In the genomic region with DNA sequence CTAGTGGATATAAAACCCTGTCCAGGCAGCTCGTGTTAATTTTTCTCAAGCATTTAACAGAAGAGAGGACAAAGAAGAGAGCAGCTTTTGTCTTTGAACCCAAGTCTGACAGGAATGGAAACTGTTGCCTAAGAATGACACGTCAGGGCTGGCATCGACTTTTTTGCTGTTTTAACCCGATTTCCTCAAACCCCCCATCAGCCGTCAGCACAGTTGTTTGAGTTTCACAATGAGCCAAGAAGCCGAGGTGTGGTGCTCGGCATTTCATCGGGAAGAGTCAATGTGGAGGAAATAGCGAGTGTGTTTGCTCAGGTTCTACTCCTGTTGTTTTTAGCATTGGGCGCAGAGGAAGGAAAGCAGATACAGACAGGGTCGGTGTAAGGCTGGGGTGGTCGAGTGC, we compare ENCODE assay signal across 11 mouse cellular contexts.
DNase-seq lines count a peak whose midpoint lies in the region; ATAC-seq and TF ChIP-seq lines count a peak whose summit lies in the region.
"Had no signal": no experiment of that assay in that cellular context is flagged by ENCODE, and none has a peak within 500 bp of the region (broad histone marks: within the 10 kb centered on the region; RNA-seq: fewer than 3 reads in every experiment).

No protein-coding gene starts in this region.

- H3K4me3 ChIP-seq in heart, embryonic 11.5 days (ENCODE audit: low read depth, low read length) = no peak overlapping the region
- H3K4me3 ChIP-seq in heart, embryonic 15.5 days = no peak overlapping the region
- H3K4me3 ChIP-seq in hindbrain, postnatal 0 days (ENCODE audit: low read length) = no peak overlapping the region
- no peak overlapping the region for H3K4me3 ChIP-seq in midbrain, embryonic 15.5 days
- H3K4me3 ChIP-seq: forebrain, embryonic 13.5 days; limb, embryonic 15.5 days had no signal

- peaks cover 31% of the 10 kb centered on the region for H3K4me1 ChIP-seq in heart, embryonic 11.5 days (ENCODE audit: control insufficient read depth, insufficient read depth, low read length)
- peaks cover 26% of the 10 kb centered on the region for H3K4me1 ChIP-seq in heart, embryonic 15.5 days (replicated peaks)
- no peaks in the 10 kb centered on the region for H3K4me1 ChIP-seq in hindbrain, postnatal 0 days (ENCODE audit: insufficient read depth, low read length)
- no peaks in the 10 kb centered on the region for H3K4me1 ChIP-seq in midbrain, embryonic 15.5 days

- TF ChIP-seq CTCF in hindbrain, postnatal 0 days (IDR thresholded peaks at IDR 0.05; ENCODE audit: low read depth) = no peak

- no peak overlapping the region; the same call in 1 of the 2 replicates for H3K27ac ChIP-seq in heart, embryonic 11.5 days (ENCODE audit: low read depth, low read length)
- peak overlapping the region; percentile 18 for H3K27ac ChIP-seq in heart, embryonic 15.5 days
- no peak overlapping the region for H3K27ac ChIP-seq in hindbrain, postnatal 0 days
- H3K27ac ChIP-seq in midbrain, embryonic 15.5 days = no peak overlapping the region
- H3K27ac ChIP-seq: forebrain, embryonic 13.5 days; limb, embryonic 15.5 days had no signal

- H3K36me3 ChIP-seq in heart, embryonic 11.5 days (ENCODE audit: control insufficient read depth, insufficient read depth, low read length) = no peaks in the 10 kb centered on the region
- no peaks in the 10 kb centered on the region for H3K36me3 ChIP-seq in heart, embryonic 15.5 days
- H3K36me3 ChIP-seq in hindbrain, postnatal 0 days (ENCODE audit: insufficient read depth, low read length) = no peaks in the 10 kb centered on the region
- no peaks in the 10 kb centered on the region for H3K36me3 ChIP-seq in midbrain, embryonic 15.5 days (replicated peaks)

- no peak overlapping the region for H3K9ac ChIP-seq in heart, embryonic 11.5 days (ENCODE audit: low read depth, low read length)
- no peak overlapping the region for H3K9ac ChIP-seq in heart, embryonic 15.5 days
- no peak overlapping the region for H3K9ac ChIP-seq in hindbrain, postnatal 0 days (replicated peaks; ENCODE audit: low read length)
- no peak overlapping the region for H3K9ac ChIP-seq in midbrain, embryonic 15.5 days
- H3K9ac ChIP-seq: forebrain, embryonic 13.5 days; limb, embryonic 15.5 days had no signal

- H3K27me3 ChIP-seq in heart, embryonic 11.5 days (ENCODE audit: control insufficient read depth, insufficient read depth, low read length) = no peaks in the 10 kb centered on the region
- no peaks in the 10 kb centered on the region for H3K27me3 ChIP-seq in heart, embryonic 15.5 days
- no peaks in the 10 kb centered on the region for H3K27me3 ChIP-seq in hindbrain, postnatal 0 days (ENCODE audit: insufficient read depth, low read length)
- no peaks in the 10 kb centered on the region for H3K27me3 ChIP-seq in midbrain, embryonic 15.5 days (replicated peaks)
- H3K27me3 ChIP-seq: forebrain, embryonic 13.5 days; limb, embryonic 15.5 days had no signal

- WGBS in heart, embryonic 11.5 days (ENCODE audit: insufficient replicate concordance) = 60% methylated on average over 12 of the region's 12 CpGs
- 57% methylated on average over 12 of the region's 12 CpGs for WGBS in heart, embryonic 15.5 days
- WGBS in hindbrain, postnatal 0 days = 69% methylated on average over 12 of the region's 12 CpGs
- WGBS in midbrain, embryonic 15.5 days = 83% methylated on average over 12 of the region's 12 CpGs

- no peak overlapping the region for H3K4me2 ChIP-seq in heart, embryonic 11.5 days
- no peak overlapping the region for H3K4me2 ChIP-seq in heart, embryonic 15.5 days
- no peak overlapping the region for H3K4me2 ChIP-seq in hindbrain, postnatal 0 days (ENCODE audit: low read depth, low read length)
- no peak overlapping the region for H3K4me2 ChIP-seq in midbrain, embryonic 15.5 days
- H3K4me2 ChIP-seq: forebrain, embryonic 13.5 days; limb, embryonic 15.5 days had no signal

- DNase-seq in heart, adult 18-20 months = peak; percentile 70 to 72
- DNase-seq in CD4-positive, CD25-positive, alpha-beta regulatory T cell, adult 2 months (ENCODE audit: low read depth, low spot score) = peak; percentile 33
- peak; percentile 60 for DNase-seq in lung, postnatal 36 days
- DNase-seq in hindbrain, postnatal 0 days (ENCODE audit: low spot score) = no peak
- DNase-seq in T-cell, adult 2 months (ENCODE audit: low spot score) = no peak
- DNase-seq: cerebellum, postnatal 36 days had no signal

- no peaks in the 10 kb centered on the region for H3K9me3 ChIP-seq in heart, embryonic 11.5 days (replicated peaks; ENCODE audit: control insufficient read depth, low read length)
- H3K9me3 ChIP-seq in heart, embryonic 15.5 days (replicated peaks) = no peaks in the 10 kb centered on the region
- no peaks in the 10 kb centered on the region for H3K9me3 ChIP-seq in hindbrain, postnatal 0 days (ENCODE audit: low read length)
- no peaks in the 10 kb centered on the region for H3K9me3 ChIP-seq in midbrain, embryonic 15.5 days
- H3K9me3 ChIP-seq: forebrain, embryonic 13.5 days; limb, embryonic 15.5 days had no signal

- no peak for ATAC-seq in heart, embryonic 11.5 days (replicated peaks; ENCODE audit: insufficient number of reproducible peaks, low FRiP score, low TSS enrichment)
- no peak for ATAC-seq in heart, embryonic 15.5 days (replicated peaks; ENCODE audit: insufficient number of reproducible peaks, insufficient read depth, low FRiP score, low read depth)
- ATAC-seq in hindbrain, postnatal 0 days = no peak
- no peak for ATAC-seq in midbrain, embryonic 15.5 days (replicated peaks)
- ATAC-seq: forebrain, embryonic 13.5 days had no signal

Comparison
In these comparisons a context has a peak if more than half of its experiments do, and no peak if none do; other contexts are left out.
1. DNase-seq: peak in heart, adult 18-20 months (2 of 2), CD4-positive, CD25-positive, alpha-beta regulatory T cell, adult 2 months (single experiment) and lung, postnatal 36 days (single experiment); none in hindbrain, postnatal 0 days (single experiment) and T-cell, adult 2 months (single experiment).